Mouse (Mus musculus) bone marrow, adult 2 months (tissue): Measurements from ENCODE around the gene Cx3cl1.

Experiments
- CTCF ChIP-seq: fragments of 200-500 bp; IDR thresholded peaks from 2 replicates; pipeline ENCODE4 v1.5.1; 2011; ENCODE audit warnings: low read length, control low read depth; ENCODE audit not compliant: control insufficient read depth, insufficient read depth
- POLR2A ChIP-seq: fragments of 200-500 bp; IDR thresholded peaks from 2 replicates; pipeline ENCODE4 v1.6.1; 2011; ENCODE audit warnings: low read depth, mild to moderate bottlenecking, control low read depth, low read length, borderline replicate concordance; ENCODE audit not compliant: control insufficient read depth

DNA sequence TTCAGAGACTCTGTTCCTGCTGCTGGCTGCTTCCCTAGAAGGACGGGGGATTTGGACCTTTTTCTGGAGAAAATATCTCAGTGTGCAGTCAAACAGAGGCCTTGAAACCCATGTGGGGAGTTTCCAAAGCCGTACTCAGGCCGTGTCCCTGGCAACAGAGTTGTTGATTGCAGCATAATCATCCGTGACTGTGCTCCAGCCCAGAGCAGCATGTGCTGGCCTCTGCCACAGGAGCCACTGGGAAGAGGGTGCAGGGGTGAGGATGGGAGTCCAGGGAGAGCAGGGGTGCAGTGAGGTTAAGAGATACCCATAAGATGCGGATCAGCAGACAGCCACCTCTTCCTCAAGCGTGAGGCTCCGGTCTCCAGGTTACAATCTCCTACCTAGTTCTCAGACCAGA lies 35.7 kb downstream of the Cx3cl1 start:
- no peak for TF ChIP-seq CTCF
- TF ChIP-seq POLR2A, result no peak
